Mouse (Mus musculus) liver, embryonic 14.5 days (tissue): Measurements from ENCODE around the gene Zfp384.

ENCODE experiments used
- CTCF ChIP-seq: IDR thresholded peaks from 2 replicates; pipeline ENCODE4 v1.5.1; 2016; ENCODE audit warnings: antibody characterized with exemption, low read depth, control low read depth
- EP300 ChIP-seq: IDR thresholded peaks from 2 replicates; pipeline ENCODE4 v1.6.1; 2016; ENCODE audit warnings: antibody characterized with exemption, low read depth

- TF ChIP-seq CTCF = no peak
- TF ChIP-seq EP300 = no peak
These were observed 8.7 kb downstream of the Zfp384 start for GRCm38 (mm10) chr6:125017682-125018081.
